Mouse (Mus musculus) bone marrow macrophage, adult 2 months (primary cell): ENCODE measurements at regions not wholly inside any gene's neighbourhood (a gene's known extent, or its start where the extent isn't known, plus 50 kb on each side); places are given as distances from the start of the nearest gene placed in this dataset.

ENCODE experiments used
- CTCF ChIP-seq: IDR thresholded peaks from 2 replicates; pipeline ENCODE4 v1.5.1; 2012; ENCODE audit warnings: low read depth, mild to moderate bottlenecking, low read length, moderate library complexity
- POLR2A ChIP-seq: IDR thresholded peaks from 2 replicates; pipeline ENCODE4 v1.6.1; 2012; ENCODE audit warnings: mild to moderate bottlenecking, low read depth, low read length, borderline replicate concordance

DNA sequence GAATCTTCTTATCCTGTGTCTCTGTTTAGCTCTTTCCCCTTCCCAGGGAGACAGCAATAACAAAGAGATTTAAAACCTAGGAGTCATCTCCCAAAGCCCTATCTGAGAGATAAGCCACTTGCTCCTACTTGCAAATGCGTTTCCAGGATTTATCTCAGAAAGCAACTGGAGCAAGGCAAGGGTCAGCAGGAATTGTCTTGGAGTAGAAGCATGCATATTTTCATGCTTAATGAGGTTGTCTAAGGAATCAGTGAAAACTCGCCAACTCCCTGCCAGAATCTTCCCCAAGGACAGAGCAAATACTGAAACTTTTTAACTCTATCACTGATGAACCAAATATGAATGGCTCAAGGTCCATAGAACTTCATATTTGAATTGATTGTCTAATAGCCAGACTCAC is 234.6 kb upstream of the Cd180 start:
- no peak for TF ChIP-seq CTCF
- TF ChIP-seq POLR2A = no peak
